In genomic region chr15:11906021-11906570, GRCm38 (mm10) we compare ENCODE assay signal across 7 mouse cellular contexts. TPM values are rescaled to one million over a fixed set of nuclear protein-coding genes. Genes with fewer than 3 reads are reported as not detected.
DNase-seq lines count a peak whose midpoint lies in the region; ATAC-seq and TF ChIP-seq lines count a peak whose summit lies in the region.

No protein-coding gene starts in this region.

- peaks cover 0 to 6% of the 10 kb centered on the region in 2 experiments; a peak in 2 of 4 replicates for H3K4me1 ChIP-seq in ES-E14 (ENCODE audit: control insufficient read depth in 2 of 2, insufficient read depth in 2 of 2, low read length in 2 of 2, poor library complexity in 1 of 2)
- H3K4me1 ChIP-seq in intestine, embryonic 16.5 days (ENCODE audit: control insufficient read depth, insufficient read depth, low read length), result peaks cover 20% of the 10 kb centered on the region
- H3K4me1 ChIP-seq in liver, embryonic 11.5 days (replicated peaks; ENCODE audit: control insufficient read depth, insufficient read depth, low read length), result no peaks in the 10 kb centered on the region
- peaks cover 19% of the 10 kb centered on the region for H3K4me1 ChIP-seq in neural tube, embryonic 11.5 days (ENCODE audit: control insufficient read depth, insufficient read depth, low read length)

- no peak overlapping the region for H3K27ac ChIP-seq in ES-E14 (ENCODE audit: insufficient read depth, low read depth, low read length, poor library complexity, severe bottlenecking)
- peak overlapping the region; percentile 76 for H3K27ac ChIP-seq in gastrocnemius, adult 2 months
- H3K27ac ChIP-seq in intestine, embryonic 16.5 days (ENCODE audit: low read length), result peak overlapping the region; percentile 89
- H3K27ac ChIP-seq in liver, embryonic 11.5 days (ENCODE audit: low read depth, low read length), result no peak overlapping the region
- no peak overlapping the region for H3K27ac ChIP-seq in neural tube, embryonic 11.5 days (ENCODE audit: low read depth, low read length)

- WGBS in intestine, embryonic 16.5 days, result under 1% methylated on average over 36 of the region's 36 CpGs
- WGBS in liver, embryonic 11.5 days, result 1% methylated on average over 36 of the region's 36 CpGs
- WGBS in neural tube, embryonic 11.5 days, result under 1% methylated on average over 36 of the region's 36 CpGs

- no peaks in the 10 kb centered on the region for H3K36me3 ChIP-seq in ES-E14 (ENCODE audit: control insufficient read depth, insufficient read depth, low read length, poor library complexity, severe bottlenecking)
- H3K36me3 ChIP-seq in intestine, embryonic 16.5 days (ENCODE audit: control insufficient read depth, insufficient read depth, low read length), result no peaks in the 10 kb centered on the region
- H3K36me3 ChIP-seq in liver, embryonic 11.5 days (ENCODE audit: control insufficient read depth, insufficient read depth, low read length), result no peaks in the 10 kb centered on the region
- no peaks in the 10 kb centered on the region for H3K36me3 ChIP-seq in neural tube, embryonic 11.5 days (ENCODE audit: control insufficient read depth, insufficient read depth, low read length)

- peak; percentile 27 for DNase-seq in ES-E14 (ENCODE audit: low read depth, low spot score)
- DNase-seq in adrenal gland, postnatal 25 days, result peak; percentile 43
- DNase-seq in gastrocnemius, adult 2 months, result peak; percentile 45
- DNase-seq in liver, embryonic 11.5 days (ENCODE audit: low spot score), result peak; percentile 42
- DNase-seq in neural tube, embryonic 11.5 days (ENCODE audit: low spot score), result peak; percentile 52

- H3K9ac ChIP-seq in ES-E14 (ENCODE audit: insufficient read depth, low read depth, low read length, poor library complexity, severe bottlenecking), result peak overlapping the region; percentile 51; the same call in 1 of the 2 replicates
- H3K9ac ChIP-seq in intestine, embryonic 16.5 days (ENCODE audit: low read depth, low read length), result peak overlapping the region; percentile 79
- peak overlapping the region; percentile 62 for H3K9ac ChIP-seq in liver, embryonic 11.5 days (ENCODE audit: low read depth, low read length)
- 0 out of 2 replicates have a peak overlapping the region, but pooled peaks have one; percentile 18 for H3K9ac ChIP-seq in neural tube, embryonic 11.5 days (ENCODE audit: low read length)

- ATAC-seq in intestine, embryonic 16.5 days, result peak; percentile 46
- ATAC-seq in liver, embryonic 11.5 days (replicated peaks; ENCODE audit: low FRiP score), result peak; percentile 46
- ATAC-seq in neural tube, embryonic 11.5 days (ENCODE audit: insufficient read depth, low FRiP score, low TSS enrichment), result no peak
- ATAC-seq in megakaryocyte-erythroid progenitor cell, adult 5-6 weeks (replicated peaks; ENCODE audit: low FRiP score, low TSS enrichment, poor library complexity, severe bottlenecking), result no peak

- H3K4me3 ChIP-seq in ES-E14 (ENCODE audit: insufficient read depth in 1 of 2, low read depth in 1 of 2, low read length in 2 of 2, poor library complexity in 1 of 2, severe bottlenecking in 1 of 2), result peak overlapping the region; percentile 60 to 69; a peak in 3 of 4 replicates
- peak overlapping the region; percentile 82 for H3K4me3 ChIP-seq in gastrocnemius, adult 2 months
- peak overlapping the region; percentile 71 for H3K4me3 ChIP-seq in intestine, embryonic 16.5 days (ENCODE audit: low read length)
- peak overlapping the region; percentile 60 for H3K4me3 ChIP-seq in liver, embryonic 11.5 days (ENCODE audit: low read depth, low read length)
- peak overlapping the region; percentile 50 for H3K4me3 ChIP-seq in neural tube, embryonic 11.5 days (ENCODE audit: low read depth, low read length)

- in situ Hi-C loops in ES-E14 (cut with MboI; ENCODE audit: low sequenced_read_pairs in 2 of 2, unreplicated experiment in 2 of 2), result no loop called here

- H3K4me2 ChIP-seq in intestine, embryonic 16.5 days (ENCODE audit: low read depth, low read length), result peak overlapping the region; percentile 95
- H3K4me2 ChIP-seq in liver, embryonic 11.5 days, result peak overlapping the region; percentile 72
- peak overlapping the region; percentile 92 for H3K4me2 ChIP-seq in neural tube, embryonic 11.5 days (ENCODE audit: low read depth)

- TF ChIP-seq CTCF in gastrocnemius, adult 2 months (IDR thresholded peaks at IDR 0.05), result no peak

- no peaks in the 10 kb centered on the region for H3K9me3 ChIP-seq in ES-E14 (ENCODE audit: control insufficient read depth, insufficient read depth, low read depth, low read length)
- no peaks in the 10 kb centered on the region for H3K9me3 ChIP-seq in intestine, embryonic 16.5 days (ENCODE audit: control insufficient read depth, low read length)
- no peaks in the 10 kb centered on the region for H3K9me3 ChIP-seq in liver, embryonic 11.5 days (ENCODE audit: control insufficient read depth, low read length)
- no peaks in the 10 kb centered on the region for H3K9me3 ChIP-seq in neural tube, embryonic 11.5 days (ENCODE audit: control insufficient read depth, low read length)

- intact Hi-C loops in gastrocnemius, adult 2 months (cut with DNase I), result loop anchor here (5.0 to 10.0 kb wide), 4 partner anchors 51 to 501 kb away; no protein-coding TSS in a partner anchor

- peaks cover 13% of the 10 kb centered on the region for H3K27me3 ChIP-seq in intestine, embryonic 16.5 days (replicated peaks; ENCODE audit: control insufficient read depth, insufficient read depth, low read length)
- H3K27me3 ChIP-seq in liver, embryonic 11.5 days (replicated peaks; ENCODE audit: control insufficient read depth, insufficient read depth, low read length), result peaks cover 58% of the 10 kb centered on the region
- H3K27me3 ChIP-seq in neural tube, embryonic 11.5 days (ENCODE audit: control insufficient read depth, insufficient read depth, low read length), result peaks cover 44% of the 10 kb centered on the region

TF ChIP-seq in ES-E14, 5 proteins besides CTCF, POLR2A, EP300 and RAD21:
- TF ChIP-seq HCFC1 (IDR thresholded peaks at IDR 0.05; ENCODE audit: borderline replicate concordance, insufficient read depth, low read length) (no peak), ZNF384 (IDR thresholded peaks at IDR 0.05; ENCODE audit: low read depth, low read length) (peak; percentile 83)

RNA-seq across cellular contexts. Expression of gene Npr3, which starts 1.0 kb away (rescaled TPM):
- total RNA-seq in ES-E14 (2012; rRNA removed), result 3.3 and 3.4 TPM in 2 replicates
- 11.2 and 13.5 TPM in 2 replicates for total RNA-seq in adrenal gland, postnatal 25 days (2021)
- total RNA-seq in gastrocnemius, adult 2 months (2021), result 1 to 10 TPM; 4.0 to 9.1 TPM
- 5.0 TPM in 2 replicates for polyA plus RNA-seq in intestine, embryonic 16.5 days (2015; fragmentation: Nextera tagmentation; extraction: Ambion mirVana)
- polyA plus RNA-seq in liver, embryonic 11.5 days (2014; fragmentation: Nextera tagmentation; extraction: Ambion mirVana), result 6.4 and 6.6 TPM in 2 replicates
- 4.8 and 5.7 TPM in 2 replicates for polyA plus RNA-seq in neural tube, embryonic 11.5 days (2014; fragmentation: Nextera tagmentation; extraction: Ambion mirVana)
- not detected in 2 replicates for total RNA-seq in megakaryocyte-erythroid progenitor cell, adult 5-6 weeks (2014; fragmentation: Nextera tagmentation)
- not detected in 2 replicates for total RNA-seq in megakaryocyte-erythroid progenitor cell, adult 5-6 weeks (2017)

Comparison
In these comparisons a context has a peak if more than half of its experiments do, and no peak if none do; other contexts are left out.
1. H3K27ac ChIP-seq: peak in gastrocnemius, adult 2 months (single experiment) and intestine, embryonic 16.5 days (single experiment); none in ES-E14 (single experiment), liver, embryonic 11.5 days (single experiment) and neural tube, embryonic 11.5 days (single experiment).
2. H3K9ac ChIP-seq: peak in every context shown above with its lines; median percentile 79 in intestine, embryonic 16.5 days; 62 in liver, embryonic 11.5 days; 51 in ES-E14; 18 in neural tube, embryonic 11.5 days.
3. ATAC-seq: peak in intestine, embryonic 16.5 days (single experiment) and liver, embryonic 11.5 days (single experiment); none in neural tube, embryonic 11.5 days (single experiment) and megakaryocyte-erythroid progenitor cell, adult 5-6 weeks (single experiment).
4. Peak in every context shown above with its lines, with median percentiles within 50 percentile points of each other: DNase-seq, H3K4me3 ChIP-seq and H3K4me2 ChIP-seq.